Mouse (Mus musculus): Measurements from ENCODE around the gene Ctdspl. TPM values are rescaled to one million over a fixed set of nuclear protein-coding genes. Genes with fewer than 3 reads are reported as not detected.

The Ctdspl gene
- polyA plus RNA-seq, 1 experiment from 2014 or later: 10.0 TPM

DNA sequence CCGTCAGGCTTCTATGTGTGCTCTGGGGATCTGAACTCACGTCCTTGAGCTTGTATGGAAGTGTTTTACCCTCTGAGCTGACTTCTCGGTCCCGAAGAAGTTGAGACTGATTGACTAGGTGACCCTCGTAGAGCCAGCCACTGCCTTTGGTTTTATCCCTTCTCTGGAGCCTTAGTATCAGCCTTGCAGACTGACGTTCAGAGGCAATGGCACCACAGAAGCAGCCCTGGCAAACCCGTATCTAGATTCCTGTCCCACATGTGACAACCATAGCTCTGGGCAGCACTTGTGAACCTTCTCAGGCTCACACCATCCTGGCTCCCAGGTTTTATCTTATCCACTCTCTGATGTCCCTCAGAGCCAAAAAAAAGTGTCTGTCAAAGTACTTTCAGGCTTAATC, 25.1 kb downstream of the Ctdspl start:
- no peaks in the 10 kb centered on the region for H3K27me3 ChIP-seq (ENCODE audit: control insufficient read depth, insufficient read depth, low read length)
- no peaks in the 10 kb centered on the region for H3K9me3 ChIP-seq (replicated peaks; ENCODE audit: control insufficient read depth, low read length)
- peaks cover 2% of the 10 kb centered on the region; the same call in 1 of the 2 replicates for H3K4me1 ChIP-seq (ENCODE audit: control insufficient read depth, insufficient read depth, low read length)
- 79% methylated on average over 7 of the region's 7 CpGs for WGBS
- no peak overlapping the region for H3K4me2 ChIP-seq (ENCODE audit: low read depth, low read length)
- no peak overlapping the region for H3K9ac ChIP-seq (replicated peaks; ENCODE audit: low read length)
- no peak for DNase-seq (ENCODE audit: low spot score)
- H3K36me3 ChIP-seq (replicated peaks; ENCODE audit: control insufficient read depth, insufficient read depth, low read depth, low read length): no peaks in the 10 kb centered on the region
- H3K27ac ChIP-seq (replicated peaks; ENCODE audit: low read depth, low read length): no peak overlapping the region
- no peak overlapping the region for H3K4me3 ChIP-seq (ENCODE audit: low read depth, low read length)
- no peak for ATAC-seq (replicated peaks; ENCODE audit: insufficient number of reproducible peaks, low FRiP score, low TSS enrichment, low read depth)

DNA sequence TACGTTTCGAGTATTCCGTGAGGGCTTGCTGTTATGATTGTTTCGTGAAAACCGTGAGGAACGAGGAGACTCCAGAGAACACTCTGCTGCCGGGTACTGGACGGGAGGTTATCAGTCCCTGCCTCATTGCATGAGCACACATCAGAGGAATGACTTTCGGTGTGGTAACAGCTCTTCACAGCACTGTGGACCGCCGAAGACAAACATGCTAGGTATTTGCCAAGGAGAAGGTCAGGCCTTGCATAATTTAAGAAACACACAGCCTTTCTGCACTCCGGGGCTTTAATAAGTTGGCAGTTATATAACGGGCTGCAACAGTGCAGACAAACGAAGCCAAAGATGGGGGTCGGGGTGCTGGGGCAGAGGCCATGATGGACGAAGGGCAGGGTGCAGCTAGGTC, 25.9 kb downstream of the Ctdspl start:
- no peak overlapping the region for H3K4me3 ChIP-seq (ENCODE audit: low read depth, low read length)
- H3K9me3 ChIP-seq (replicated peaks; ENCODE audit: control insufficient read depth, low read length): no peaks in the 10 kb centered on the region
- H3K4me2 ChIP-seq (ENCODE audit: low read depth, low read length): no peak overlapping the region
- DNase-seq (ENCODE audit: low spot score) (no peak), ATAC-seq (replicated peaks; ENCODE audit: insufficient number of reproducible peaks, low FRiP score, low TSS enrichment, low read depth) (no peak)
- no peak overlapping the region for H3K27ac ChIP-seq (replicated peaks; ENCODE audit: low read depth, low read length)
- WGBS: 91% methylated on average over 16 of the region's 16 CpGs
- peaks cover 2% of the 10 kb centered on the region; the same call in 1 of the 2 replicates for H3K4me1 ChIP-seq (ENCODE audit: control insufficient read depth, insufficient read depth, low read length)
- no peaks in the 10 kb centered on the region for H3K27me3 ChIP-seq (ENCODE audit: control insufficient read depth, insufficient read depth, low read length)
- H3K36me3 ChIP-seq (replicated peaks; ENCODE audit: control insufficient read depth, insufficient read depth, low read depth, low read length): no peaks in the 10 kb centered on the region
- H3K9ac ChIP-seq (replicated peaks; ENCODE audit: low read length): no peak overlapping the region

DNA sequence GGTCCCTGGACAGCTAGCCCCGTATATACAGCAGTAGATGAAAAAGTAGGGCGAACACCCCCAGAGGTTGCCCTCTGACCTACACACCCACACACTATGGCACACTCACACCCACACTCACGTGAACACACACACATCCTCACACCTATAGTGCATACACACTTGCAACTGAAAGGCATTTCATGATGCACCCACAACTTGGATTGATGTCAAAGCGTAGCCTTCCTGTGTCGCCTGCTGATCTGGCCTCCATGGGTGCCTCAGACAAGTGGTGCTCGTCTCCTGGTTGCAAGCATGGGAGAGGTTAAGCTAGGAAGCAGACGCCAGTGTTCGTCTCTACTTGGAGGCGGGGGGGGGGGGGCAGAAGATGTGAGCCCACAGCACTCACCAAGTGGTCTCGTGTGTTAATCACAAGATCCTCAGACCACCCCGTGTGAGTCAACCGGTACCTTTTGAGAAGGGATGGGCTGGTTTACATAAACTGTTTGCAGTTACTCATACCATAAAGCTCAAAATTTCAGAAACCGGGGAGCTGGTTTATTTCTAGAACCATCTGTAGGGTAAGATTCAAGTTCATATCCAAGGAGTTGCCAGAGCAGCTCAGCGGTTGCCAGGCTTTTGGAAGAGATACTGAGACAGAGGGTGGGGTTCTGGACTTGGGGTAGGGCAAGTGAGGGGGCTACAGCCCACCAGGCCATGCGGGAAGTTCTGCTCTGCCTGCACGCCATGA, 27.4 kb downstream of the Ctdspl start:
- Histone ChIP-seq H3K4me1 (ENCODE audit: control insufficient read depth, insufficient read depth, low read length) (peaks cover 2% of the 10 kb centered on the region; the same call in 1 of the 2 replicates), H3K4me2 (ENCODE audit: low read depth, low read length) (no peak overlapping the region), H3K9me3 (replicated peaks; ENCODE audit: control insufficient read depth, low read length) (no peaks in the 10 kb centered on the region), H3K36me3 (replicated peaks; ENCODE audit: control insufficient read depth, insufficient read depth, low read depth, low read length) (no peaks in the 10 kb centered on the region), H3K27me3 (ENCODE audit: control insufficient read depth, insufficient read depth, low read length) (no peaks in the 10 kb centered on the region), H3K9ac (replicated peaks; ENCODE audit: low read length) (no peak overlapping the region), H3K27ac (replicated peaks; ENCODE audit: low read depth, low read length) (no peak overlapping the region), H3K4me3 (ENCODE audit: low read depth, low read length) (no peak overlapping the region)
- WGBS: 91% methylated on average over 16 of the region's 16 CpGs
- ATAC-seq (replicated peaks; ENCODE audit: insufficient number of reproducible peaks, low FRiP score, low TSS enrichment, low read depth): no peak
- DNase-seq (ENCODE audit: low spot score): no peak

DNA sequence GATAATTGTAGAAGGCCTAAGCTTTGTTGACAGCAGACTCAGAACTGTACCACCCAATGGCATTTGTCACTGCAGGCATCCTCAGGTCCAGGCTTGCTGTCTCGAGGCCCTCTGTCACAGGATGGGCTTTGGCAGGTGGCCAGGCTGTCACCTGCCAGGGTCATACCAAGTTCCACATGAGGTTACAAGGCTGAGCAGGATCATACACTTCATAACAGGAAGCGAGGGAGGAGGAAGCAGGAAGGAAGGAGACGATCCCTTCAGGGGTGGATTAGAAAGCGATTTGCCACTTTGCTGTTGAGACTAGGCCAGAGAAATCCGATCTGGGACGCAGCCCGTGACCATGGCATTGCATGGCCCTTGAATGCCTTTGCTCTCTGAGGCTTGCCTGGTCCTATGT, 32.5 kb downstream of the Ctdspl start:
- no peak for ATAC-seq (replicated peaks; ENCODE audit: insufficient number of reproducible peaks, low FRiP score, low TSS enrichment, low read depth)
- no peaks in the 10 kb centered on the region for H3K9me3 ChIP-seq (replicated peaks; ENCODE audit: control insufficient read depth, low read length)
- H3K9ac ChIP-seq (replicated peaks; ENCODE audit: low read length): no peak overlapping the region
- DNase-seq (ENCODE audit: low spot score): no peak
- no peaks in the 10 kb centered on the region for H3K36me3 ChIP-seq (replicated peaks; ENCODE audit: control insufficient read depth, insufficient read depth, low read depth, low read length)
- WGBS: 74% methylated on average over 7 of the region's 7 CpGs
- H3K4me2 ChIP-seq (ENCODE audit: low read depth, low read length): no peak overlapping the region
- H3K27me3 ChIP-seq (ENCODE audit: control insufficient read depth, insufficient read depth, low read length): no peaks in the 10 kb centered on the region
- H3K4me3 ChIP-seq (ENCODE audit: low read depth, low read length): no peak overlapping the region
- H3K27ac ChIP-seq (replicated peaks; ENCODE audit: low read depth, low read length): no peak overlapping the region
- peaks cover 5% of the 10 kb centered on the region; the same call in 1 of the 2 replicates for H3K4me1 ChIP-seq (ENCODE audit: control insufficient read depth, insufficient read depth, low read length)

DNA sequence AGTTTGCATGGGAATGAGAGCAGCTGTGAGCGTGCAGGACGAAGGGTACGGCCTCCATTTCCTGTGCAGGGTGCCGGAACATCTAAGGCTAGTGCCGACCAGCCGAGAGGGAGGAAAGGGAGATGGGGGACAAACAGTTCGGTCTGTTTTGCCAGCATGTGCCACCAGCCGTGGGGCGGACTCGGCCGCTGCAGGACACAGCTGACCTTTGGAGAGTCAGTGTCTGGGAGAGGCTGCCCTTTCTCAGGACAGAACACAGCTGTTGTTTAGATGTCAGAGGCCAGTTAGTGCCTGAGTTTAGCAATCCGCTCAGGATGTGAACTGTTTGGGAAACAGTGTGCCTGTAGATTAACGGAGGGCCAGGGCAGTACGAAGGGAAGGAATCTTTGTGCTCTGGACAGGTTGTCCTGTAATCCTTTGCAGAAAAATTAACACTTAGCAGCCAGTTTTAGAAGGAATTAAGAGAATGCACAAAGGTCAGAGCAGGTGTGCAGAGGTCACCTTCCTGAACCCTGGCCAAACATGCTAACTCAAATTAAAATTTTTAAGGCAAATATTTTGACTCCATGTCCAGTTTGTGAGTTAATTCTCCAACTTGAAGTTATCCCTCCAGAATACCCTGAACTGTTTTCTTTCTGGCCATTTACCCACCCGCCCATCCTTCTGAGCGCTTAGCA, 34.3 kb downstream of the Ctdspl start:
- no peak overlapping the region for H3K4me2 ChIP-seq (ENCODE audit: low read depth, low read length)
- no peak overlapping the region for H3K27ac ChIP-seq (replicated peaks; ENCODE audit: low read depth, low read length)
- no peaks in the 10 kb centered on the region for H3K9me3 ChIP-seq (replicated peaks; ENCODE audit: control insufficient read depth, low read length)
- no peaks in the 10 kb centered on the region for H3K27me3 ChIP-seq (ENCODE audit: control insufficient read depth, insufficient read depth, low read length)
- H3K9ac ChIP-seq (replicated peaks; ENCODE audit: low read length): no peak overlapping the region; the same call in 1 of the 2 replicates
- no peaks in the 10 kb centered on the region for H3K36me3 ChIP-seq (replicated peaks; ENCODE audit: control insufficient read depth, insufficient read depth, low read depth, low read length)
- no peak overlapping the region for H3K4me3 ChIP-seq (ENCODE audit: low read depth, low read length)
- no peak for ATAC-seq (replicated peaks; ENCODE audit: insufficient number of reproducible peaks, low FRiP score, low TSS enrichment, low read depth)
- no peak for DNase-seq (ENCODE audit: low spot score)
- peaks cover 5% of the 10 kb centered on the region; the same call in 1 of the 2 replicates for H3K4me1 ChIP-seq (ENCODE audit: control insufficient read depth, insufficient read depth, low read length)
- 22% methylated on average over 16 of the region's 16 CpGs for WGBS

DNA sequence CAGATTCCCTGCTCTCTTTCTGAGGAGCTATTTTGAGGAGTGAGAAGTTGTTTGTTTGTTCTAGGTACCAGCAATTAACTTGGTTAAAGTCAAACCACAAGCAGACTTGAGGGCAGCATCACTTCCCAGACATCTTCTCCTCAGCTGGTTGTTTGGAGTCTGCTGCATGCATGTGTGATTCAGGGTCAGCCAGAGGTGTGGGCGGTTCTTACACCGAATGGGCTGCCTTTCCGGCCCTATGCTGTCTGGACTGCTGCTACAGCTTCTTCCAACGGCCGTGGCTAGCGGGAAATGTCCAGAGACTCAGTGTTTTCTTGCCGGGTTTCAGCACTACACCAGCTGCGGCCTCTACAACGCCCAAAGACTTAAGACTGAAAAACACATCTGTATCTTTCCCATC, 36.9 kb downstream of the Ctdspl start:
- ATAC-seq (replicated peaks; ENCODE audit: insufficient number of reproducible peaks, low FRiP score, low TSS enrichment, low read depth) (no peak), DNase-seq (ENCODE audit: low spot score) (no peak)
- Histone ChIP-seq H3K4me3 (ENCODE audit: low read depth, low read length) (no peak overlapping the region), H3K27me3 (ENCODE audit: control insufficient read depth, insufficient read depth, low read length) (no peaks in the 10 kb centered on the region), H3K36me3 (replicated peaks; ENCODE audit: control insufficient read depth, insufficient read depth, low read depth, low read length) (no peaks in the 10 kb centered on the region), H3K9me3 (replicated peaks; ENCODE audit: control insufficient read depth, low read length) (no peaks in the 10 kb centered on the region; the same call in 1 of the 2 replicates), H3K4me2 (ENCODE audit: low read depth, low read length) (no peak overlapping the region), H3K27ac (replicated peaks; ENCODE audit: low read depth, low read length) (no peak overlapping the region), H3K4me1 (ENCODE audit: control insufficient read depth, insufficient read depth, low read length) (peaks cover 5% of the 10 kb centered on the region; the same call in 1 of the 2 replicates), H3K9ac (replicated peaks; ENCODE audit: low read length) (no peak overlapping the region)
- WGBS: 77% methylated on average over 9 of the region's 9 CpGs

DNA sequence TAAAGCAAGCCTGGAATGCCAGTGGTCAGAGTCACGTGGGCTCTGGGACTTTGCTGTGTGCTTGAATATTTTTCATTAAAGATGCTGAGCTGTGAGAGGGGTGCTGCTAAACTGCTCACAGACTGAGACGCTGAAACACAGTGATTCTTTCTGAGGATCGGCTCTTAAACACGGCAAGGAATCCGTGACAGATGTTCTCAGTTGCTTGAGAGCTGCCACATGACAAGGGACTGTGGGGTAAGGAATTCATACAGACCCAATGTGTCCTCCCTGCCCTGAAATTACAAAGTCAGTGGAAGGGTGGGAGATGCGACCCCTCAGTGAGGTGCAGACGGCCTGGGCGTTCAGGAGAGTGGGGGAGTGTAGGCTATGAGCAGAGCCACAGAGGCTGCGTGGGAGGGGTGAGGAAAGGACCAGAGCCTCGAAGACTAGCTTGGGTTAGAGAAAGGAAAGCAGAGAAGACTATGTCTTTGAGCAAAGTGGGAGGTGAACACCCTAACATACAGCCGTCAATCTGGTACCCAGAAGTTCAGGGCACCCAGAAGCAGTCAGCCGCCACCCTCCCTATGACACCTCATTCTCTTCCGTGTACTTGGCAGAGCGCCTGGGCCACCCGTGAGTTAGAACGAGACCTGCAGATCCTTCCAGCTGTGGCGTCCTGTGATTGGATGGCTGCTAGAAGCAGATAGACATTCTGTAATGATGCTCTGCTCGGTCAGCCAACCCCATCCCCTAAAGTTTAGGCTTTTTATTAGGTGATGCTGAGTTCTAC, 38.2 kb downstream of the Ctdspl start:
- Histone ChIP-seq H3K27me3 (ENCODE audit: control insufficient read depth, insufficient read depth, low read length) (no peaks in the 10 kb centered on the region), H3K4me1 (ENCODE audit: control insufficient read depth, insufficient read depth, low read length) (peaks cover 5% of the 10 kb centered on the region; the same call in 1 of the 2 replicates), H3K36me3 (replicated peaks; ENCODE audit: control insufficient read depth, insufficient read depth, low read depth, low read length) (no peaks in the 10 kb centered on the region), H3K9ac (replicated peaks; ENCODE audit: low read length) (no peak overlapping the region), H3K4me2 (ENCODE audit: low read depth, low read length) (no peak overlapping the region), H3K9me3 (replicated peaks; ENCODE audit: control insufficient read depth, low read length) (no peaks in the 10 kb centered on the region; the same call in 1 of the 2 replicates), H3K27ac (replicated peaks; ENCODE audit: low read depth, low read length) (no peak overlapping the region), H3K4me3 (ENCODE audit: low read depth, low read length) (no peak overlapping the region)
- DNase-seq (ENCODE audit: low spot score) (no peak), ATAC-seq (replicated peaks; ENCODE audit: insufficient number of reproducible peaks, low FRiP score, low TSS enrichment, low read depth) (no peak)
- 74% methylated on average over 18 of the region's 18 CpGs for WGBS
